Mouse (Mus musculus) myocyte (in vitro differentiated cells): ENCODE measurements at regions not wholly inside any gene's neighbourhood (a gene's known extent, or its start where the extent isn't known, plus 50 kb on each side); places are given as distances from the start of the nearest gene placed in this dataset.

ENCODE experiments used
- H3K27me3 ChIP-seq: one replicate; pipeline ENCODE4 v1.6.1; 2011; ENCODE audit not compliant: control insufficient read depth, insufficient read depth, insufficient read length
- H3K36me3 ChIP-seq: one replicate; pipeline ENCODE4 v1.6.1; 2011; ENCODE audit not compliant: control insufficient read depth, insufficient read depth
- H3K4me2 ChIP-seq: one replicate; pipeline ENCODE4 v1.6.1; 2011; ENCODE audit warnings: low read depth, control low read depth
- H3K4me3 ChIP-seq: one replicate; pipeline ENCODE4 v1.5.1; 2011; ENCODE audit warnings: mild to moderate bottlenecking, control low read depth, moderate library complexity
- H3K79me2 ChIP-seq: one replicate; pipeline ENCODE4 v1.6.1; 2011; ENCODE audit not compliant: control insufficient read depth, insufficient read depth
- H3ac ChIP-seq: one replicate; pipeline ENCODE4 v1.6.1; 2011; ENCODE audit not compliant: control insufficient read depth, insufficient read length
- CEBPB ChIP-seq: IDR thresholded peaks from 2 replicates; pipeline ENCODE4 v1.6.1; 2011; ENCODE audit warnings: mild to moderate bottlenecking, moderate library complexity; ENCODE audit not compliant: poor library complexity, insufficient read depth, severe bottlenecking
- E2F4 ChIP-seq: IDR thresholded peaks from one replicate; pipeline ENCODE4 v1.6.1; 2011; ENCODE audit warnings: mild to moderate bottlenecking, control low read depth, moderate library complexity; ENCODE audit not compliant: insufficient read depth
- MAX ChIP-seq: IDR thresholded peaks from one replicate; pipeline ENCODE4 v1.6.1; 2011; ENCODE audit warnings: low read depth, mild to moderate bottlenecking, control low read depth
- MYOD1 ChIP-seq, 3 experiments: IDR thresholded peaks; one replicate each; pipeline ENCODE4 v1.6.1; 2011; ENCODE audit warnings: control low read depth in 2 of 3, low read depth in 2 of 3, mild to moderate bottlenecking in 2 of 3, moderate library complexity in 1 of 3; ENCODE audit not compliant: insufficient read length in 2 of 3, control insufficient read depth in 1 of 3
- MYOG ChIP-seq, 3 experiments: IDR thresholded peaks; one replicate each; pipeline ENCODE4 v1.6.1; 2011; ENCODE audit warnings: control low read depth in 2 of 3, low read depth in 2 of 3, mild to moderate bottlenecking in 2 of 3; ENCODE audit not compliant: insufficient read length in 2 of 3, control insufficient read depth in 1 of 3, insufficient read depth in 1 of 3
- POLR2A ChIP-seq: IDR thresholded peaks from one replicate; pipeline ENCODE4 v1.6.1; 2011; ENCODE audit warnings: low read depth, mild to moderate bottlenecking, control low read depth, moderate library complexity; ENCODE audit not compliant: insufficient read length
- POLR2AphosphoS2 ChIP-seq: IDR thresholded peaks from one replicate; pipeline ENCODE4 v1.6.1; 2011; ENCODE audit warnings: low read depth, control low read depth; ENCODE audit not compliant: insufficient read length
- REST ChIP-seq: IDR thresholded peaks from one replicate; pipeline ENCODE4 v1.6.1; 2011; ENCODE audit warnings: mild to moderate bottlenecking, control low read depth, moderate library complexity; ENCODE audit not compliant: insufficient read depth, insufficient read length
- SRF ChIP-seq: IDR thresholded peaks from one replicate; pipeline ENCODE4 v1.6.1; 2011; ENCODE audit warnings: low read depth; ENCODE audit not compliant: control insufficient read depth, insufficient read length
- TCF12 ChIP-seq: IDR thresholded peaks from one replicate; pipeline ENCODE4 v1.6.1; 2011; ENCODE audit warnings: mild to moderate bottlenecking, control low read depth; ENCODE audit not compliant: poor library complexity, insufficient read depth, severe bottlenecking
- TCF3 ChIP-seq: IDR thresholded peaks from one replicate; pipeline ENCODE4 v1.6.1; 2011; ENCODE audit warnings: low read depth, control low read depth; ENCODE audit not compliant: insufficient read length
- USF1 ChIP-seq: IDR thresholded peaks from one replicate; pipeline ENCODE4 v1.6.1; 2011; ENCODE audit warnings: low read depth, mild to moderate bottlenecking, control low read depth, moderate library complexity

DNA sequence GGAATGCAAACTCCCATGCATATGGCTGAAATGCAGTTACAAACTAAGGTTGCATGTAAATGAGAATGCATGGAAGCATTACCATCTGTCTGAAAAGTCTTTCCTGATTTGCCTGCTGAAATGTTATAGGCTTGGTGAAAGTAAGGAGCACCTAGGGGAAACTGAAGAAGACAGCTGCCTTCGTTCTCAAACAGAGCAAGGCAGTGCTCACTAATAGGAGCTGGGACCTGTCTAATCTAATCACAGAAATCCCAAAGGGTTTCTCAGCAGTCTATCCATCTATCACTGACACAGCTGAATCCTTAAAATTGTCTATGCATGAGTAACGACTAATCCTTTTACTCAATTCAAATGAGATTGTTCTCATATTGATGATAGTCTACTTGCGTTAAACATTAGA lies 1360.4 kb downstream of the Basp1 start:
- H3ac ChIP-seq = no peak overlapping the region
- H3K27me3 ChIP-seq = no peaks in the 10 kb centered on the region
- TF ChIP-seq E2F4 (no peak), MAX (no peak), MYOD1 (IDR thresholded peaks at IDR 0.05; ENCODE audit: control insufficient read depth in 1 of 3, insufficient read length in 2 of 3, low read depth in 2 of 3) (no peak), TCF3 (no peak), USF1 (no peak), REST (no peak), CEBPB (no peak), POLR2A (no peak), TCF12 (no peak), POLR2AphosphoS2 (no peak), MYOG (IDR thresholded peaks at IDR 0.05; ENCODE audit: control insufficient read depth in 1 of 3, insufficient read depth in 1 of 3, insufficient read length in 2 of 3, low read depth in 2 of 3) (no peak), SRF (no peak)
- no peak overlapping the region for H3K4me3 ChIP-seq
- no peak overlapping the region for H3K4me2 ChIP-seq
- no peaks in the 10 kb centered on the region for H3K36me3 ChIP-seq
- no peaks in the 10 kb centered on the region for H3K79me2 ChIP-seq

- Histone ChIP-seq H3K4me3 (no peak overlapping the region), H3K79me2 (no peaks in the 10 kb centered on the region), H3K4me2 (no peak overlapping the region), H3K27me3 (no peaks in the 10 kb centered on the region), H3K36me3 (no peaks in the 10 kb centered on the region), H3ac (no peak overlapping the region)
- TF ChIP-seq CEBPB (no peak), MYOG (IDR thresholded peaks at IDR 0.05; ENCODE audit: control insufficient read depth in 1 of 3, insufficient read depth in 1 of 3, insufficient read length in 2 of 3, low read depth in 2 of 3) (no peak), POLR2A (no peak), USF1 (no peak), POLR2AphosphoS2 (no peak), E2F4 (no peak), TCF3 (no peak)
Observed at GRCm38 (mm10) chr15:24040847-24041246, 1372.7 kb downstream of the Basp1 start.

DNA sequence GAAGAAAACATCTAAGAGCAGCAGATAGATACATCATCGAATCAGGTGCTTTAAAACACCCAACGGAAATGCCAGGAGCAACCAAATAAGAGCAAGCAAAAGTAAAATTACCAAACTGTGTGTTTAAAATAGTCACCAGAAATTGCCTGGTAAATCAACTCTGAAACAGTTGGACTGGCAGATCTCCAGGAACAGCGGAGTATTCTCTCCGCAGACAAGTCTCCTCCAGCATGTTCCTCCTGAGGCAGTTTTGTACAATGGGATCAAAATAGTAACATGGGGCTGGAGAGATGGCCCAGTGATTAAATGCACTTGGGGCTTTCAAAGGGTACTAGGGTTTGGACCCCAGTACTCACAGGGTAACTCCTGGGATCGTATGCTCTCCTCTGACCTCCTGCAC lies 1374.4 kb downstream of the Basp1 start:
- no peak overlapping the region for H3ac ChIP-seq
- no peak overlapping the region for H3K4me3 ChIP-seq
- no peaks in the 10 kb centered on the region for H3K27me3 ChIP-seq
- TF ChIP-seq REST = no peak
- TF ChIP-seq TCF3 = no peak
- TF ChIP-seq USF1 = no peak
- no peak for TF ChIP-seq TCF12
- TF ChIP-seq MAX = no peak
- TF ChIP-seq MYOG (IDR thresholded peaks at IDR 0.05; ENCODE audit: control insufficient read depth in 1 of 3, insufficient read depth in 1 of 3, insufficient read length in 2 of 3, low read depth in 2 of 3) = no peak
- no peak for TF ChIP-seq CEBPB
- TF ChIP-seq E2F4 = no peak
- TF ChIP-seq POLR2A = no peak
- TF ChIP-seq MYOD1 (IDR thresholded peaks at IDR 0.05; ENCODE audit: control insufficient read depth in 1 of 3, insufficient read length in 2 of 3, low read depth in 2 of 3) = no peak
- TF ChIP-seq SRF = no peak
- H3K36me3 ChIP-seq = no peaks in the 10 kb centered on the region
- no peaks in the 10 kb centered on the region for H3K79me2 ChIP-seq
- no peak overlapping the region for H3K4me2 ChIP-seq

- Histone ChIP-seq H3K4me2 (no peak overlapping the region), H3K79me2 (no peaks in the 10 kb centered on the region), H3K27me3 (no peaks in the 10 kb centered on the region), H3K36me3 (no peaks in the 10 kb centered on the region), H3ac (no peak overlapping the region), H3K4me3 (no peak overlapping the region)
- TF ChIP-seq TCF3 = no peak
- no peak for TF ChIP-seq CEBPB
- no peak for TF ChIP-seq E2F4
- no peak for TF ChIP-seq SRF
- no peak for TF ChIP-seq USF1
- no peak for TF ChIP-seq TCF12
- no peak for TF ChIP-seq MYOD1 (IDR thresholded peaks at IDR 0.05; ENCODE audit: control insufficient read depth in 1 of 3, insufficient read length in 2 of 3, low read depth in 2 of 3)
- no peak for TF ChIP-seq REST
- TF ChIP-seq POLR2A = no peak
Observed at GRCm38 (mm10) chr15:24022137-24022536, 1391.4 kb downstream of the Basp1 start.

- Histone ChIP-seq H3K27me3 (no peaks in the 10 kb centered on the region), H3K36me3 (no peaks in the 10 kb centered on the region), H3ac (no peak overlapping the region), H3K79me2 (no peaks in the 10 kb centered on the region), H3K4me2 (no peak overlapping the region), H3K4me3 (no peak overlapping the region)
- TF ChIP-seq POLR2AphosphoS2 (no peak), E2F4 (no peak), TCF12 (no peak), USF1 (no peak), MYOD1 (IDR thresholded peaks at IDR 0.05; ENCODE audit: control insufficient read depth in 1 of 3, insufficient read length in 2 of 3, low read depth in 2 of 3) (no peak), SRF (no peak), POLR2A (no peak)
Observed at GRCm38 (mm10) chr15:24004711-24005110, 1408.9 kb downstream of the Basp1 start.
